Comparison of ENCODE assay signal across 8 mouse cellular contexts in the genomic region with DNA sequence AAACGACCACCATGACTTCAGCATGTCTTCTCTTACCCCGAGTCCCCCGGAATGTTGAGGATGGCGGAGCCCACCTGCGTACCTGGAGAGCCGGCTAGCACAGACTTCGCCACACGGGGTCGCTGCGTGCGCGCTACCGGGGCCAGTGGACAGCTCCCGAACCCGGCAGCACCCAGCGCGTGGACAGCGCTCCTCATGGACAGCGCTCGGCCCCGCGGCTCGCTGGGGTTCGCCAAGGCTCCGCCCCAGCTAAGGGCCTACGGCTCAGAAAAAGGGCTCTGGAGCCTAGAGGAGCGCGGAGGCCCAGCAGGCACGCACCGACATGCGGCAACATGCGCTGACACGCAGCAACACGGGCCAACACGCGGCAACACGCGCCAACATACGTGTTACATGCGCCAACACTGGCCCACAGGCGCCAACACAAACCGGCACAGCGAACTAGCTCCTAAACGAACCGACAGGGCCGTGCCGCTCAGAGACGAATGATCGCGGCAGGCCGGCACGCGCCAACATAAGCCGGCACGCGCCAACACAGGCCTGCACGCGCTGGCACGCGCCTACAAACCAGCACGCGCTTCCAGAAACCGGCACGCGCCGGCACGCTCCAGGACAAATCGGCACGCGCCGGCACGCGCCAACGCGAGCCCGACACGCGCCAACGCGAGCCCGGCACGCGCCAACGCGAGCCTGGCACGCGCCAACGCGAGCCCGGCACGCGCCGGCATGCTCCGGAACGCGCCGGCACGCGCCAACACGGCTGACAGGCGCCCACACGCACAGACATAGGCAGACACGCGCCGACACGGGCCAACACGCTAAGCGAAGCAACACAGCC. TPM values are rescaled to one million over a fixed set of nuclear protein-coding genes. Genes with fewer than 3 reads are reported as not detected.
DNase-seq lines count a peak whose midpoint lies in the region; ATAC-seq and TF ChIP-seq lines count a peak whose summit lies in the region.

No protein-coding gene starts in this region.

- peak overlapping the region; percentile 13; the same call in 1 of the 2 replicates for H3K9ac ChIP-seq in hindbrain, embryonic 12.5 days
- H3K9ac ChIP-seq in lung, embryonic 14.5 days, result no peak overlapping the region

- H3K27ac ChIP-seq in hindbrain, embryonic 12.5 days, result no peak overlapping the region
- H3K27ac ChIP-seq in lung, embryonic 14.5 days (ENCODE audit: low read depth), result no peak overlapping the region

- H3K4me1 ChIP-seq in hindbrain, embryonic 12.5 days, result no peaks in the 10 kb centered on the region
- H3K4me1 ChIP-seq in lung, embryonic 14.5 days (ENCODE audit: insufficient read depth), result no peaks in the 10 kb centered on the region

- H3K4me3 ChIP-seq in hindbrain, embryonic 12.5 days, result peak overlapping the region; percentile 31
- peak overlapping the region; percentile 19 for H3K4me3 ChIP-seq in lung, embryonic 14.5 days (ENCODE audit: low read depth, low read length)

- DNase-seq in R1 (ENCODE audit: low read depth, low spot score), result peak; percentile 78
- peak; percentile 92 to 93 for DNase-seq in cerebellum, postnatal 10 days
- peak; percentile 65 to 74 for DNase-seq in frontal cortex, postnatal 25 days (ENCODE audit: low spot score in 2 of 2)
- peak; percentile 77 to 82 for DNase-seq in layer of hippocampus, postnatal 10 days (ENCODE audit: low spot score in 2 of 2)
- peak; percentile 87 for DNase-seq in lung, embryonic 14.5 days
- peak; percentile 62 for DNase-seq in ovary, postnatal 10 days (ENCODE audit: low spot score)
- DNase-seq in urinary bladder, postnatal 36 days (ENCODE audit: low spot score in 2 of 2), result peak; percentile 23 to 59

- H3K27me3 ChIP-seq in hindbrain, embryonic 12.5 days, result peaks cover 86% of the 10 kb centered on the region
- peaks cover 86% of the 10 kb centered on the region for H3K27me3 ChIP-seq in lung, embryonic 14.5 days (ENCODE audit: insufficient read depth, low read length)

- 53% methylated on average over 108 of the region's 108 CpGs for WGBS in hindbrain, embryonic 12.5 days
- 59% methylated on average over 108 of the region's 108 CpGs for WGBS in lung, embryonic 14.5 days

- peak overlapping the region; percentile 56 for H3K4me2 ChIP-seq in hindbrain, embryonic 12.5 days (replicated peaks)
- H3K4me2 ChIP-seq in lung, embryonic 14.5 days, result peak overlapping the region; percentile 56

- H3K9me3 ChIP-seq in hindbrain, embryonic 12.5 days (replicated peaks), result peaks cover 23% of the 10 kb centered on the region
- H3K9me3 ChIP-seq in lung, embryonic 14.5 days (ENCODE audit: low read depth, low read length), result peaks cover 51% of the 10 kb centered on the region

- ATAC-seq in hindbrain, embryonic 12.5 days (ENCODE audit: low FRiP score), result peak; percentile 95
- peak; percentile 95 for ATAC-seq in lung, embryonic 14.5 days (ENCODE audit: insufficient read depth)

- TF ChIP-seq CTCF in lung, embryonic 14.5 days (IDR thresholded peaks at IDR 0.05; ENCODE audit: low read depth), result peak; percentile 77

- peaks cover 35% of the 10 kb centered on the region for H3K36me3 ChIP-seq in hindbrain, embryonic 12.5 days
- H3K36me3 ChIP-seq in lung, embryonic 14.5 days (ENCODE audit: insufficient read depth), result peaks cover 73% of the 10 kb centered on the region

RNA-seq across cellular contexts. Expression of gene Grb10, which starts 12.5 kb away (rescaled TPM):
- polyA plus RNA-seq in hindbrain, embryonic 12.5 days (2016; fragmentation: Nextera tagmentation; extraction: Ambion mirVana), result 414 and 447 TPM in 2 replicates
- total RNA-seq in layer of hippocampus, postnatal 10 days (2021), result 10 to 100 TPM; 33.8 to 34.6 TPM
- polyA plus RNA-seq in lung, embryonic 14.5 days (2014; fragmentation: Nextera tagmentation; extraction: Ambion mirVana), result 299 and 313 TPM in 2 replicates

Comparison
In these comparisons a context has a peak if more than half of its experiments do, and no peak if none do; other contexts are left out.
1. DNase-seq: peak in every context shown above with its lines; median percentile 92 in cerebellum, postnatal 10 days; 87 in lung, embryonic 14.5 days; 80 in layer of hippocampus, postnatal 10 days; 78 in R1; 70 in frontal cortex, postnatal 25 days; 62 in ovary, postnatal 10 days; 41 in urinary bladder, postnatal 36 days.